Mouse (Mus musculus) liver, embryonic 11.5 days (tissue): ENCODE data around the gene Ccdc162. TPM values are rescaled to one million over a fixed set of nuclear protein-coding genes. Genes with fewer than 3 reads are reported as not detected.
"Not testable (repeated sequence)": the region's sequence is repeated elsewhere in the genome, so short reads cannot be mapped to it uniquely, and the experiment has no call there.

Experiments
- ATAC-seq: fragments of 200-750 bp; cut with Nextera tagmentation; replicated peaks from 2 replicates; pipeline ENCODE4 v1.8.0; 2017; ENCODE audit warnings: moderate number of reproducible peaks, mild to moderate bottlenecking, moderate TSS enrichment, moderate library complexity; ENCODE audit not compliant: low FRiP score
- DNase-seq: peaks from one replicate; pipeline ENCODE4 v3.0.0-alpha.2; 2017; ENCODE audit warnings: low spot score
- H3K27ac ChIP-seq: fragments of 300-500 bp; sonication (generic); 2 replicates; pipeline ENCODE4 v1.5.1; 2014; ENCODE audit warnings: mild to moderate bottlenecking, low read depth, low read length, control low read depth
- H3K27me3 ChIP-seq: fragments of 300-500 bp; sonication (generic); replicated peaks from 2 replicates; pipeline ENCODE4 v1.6.1; 2014; ENCODE audit warnings: low read length, mixed read lengths; ENCODE audit not compliant: control insufficient read depth, insufficient read depth
- H3K36me3 ChIP-seq: fragments of 300-500 bp; sonication (generic); 2 replicates; pipeline ENCODE4 v1.6.1; 2014; ENCODE audit warnings: mild to moderate bottlenecking, low read length, moderate library complexity, mixed read lengths; ENCODE audit not compliant: control insufficient read depth, insufficient read depth
- H3K4me1 ChIP-seq: fragments of 300-500 bp; sonication (generic); replicated peaks from 2 replicates; pipeline ENCODE4 v1.6.1; 2014; ENCODE audit warnings: low read length, mixed read lengths; ENCODE audit not compliant: control insufficient read depth, insufficient read depth
- H3K4me2 ChIP-seq: fragments of 300-500 bp; sonication (generic); 2 replicates; pipeline ENCODE4 v1.6.1; 2014; ENCODE audit warnings: mild to moderate bottlenecking, control low read depth, moderate library complexity
- H3K4me3 ChIP-seq: fragments of 300-500 bp; sonication (generic); 2 replicates; pipeline ENCODE4 v1.5.1; 2014; ENCODE audit warnings: low read depth, low read length, control low read depth
- H3K9ac ChIP-seq: fragments of 300-500 bp; sonication (generic); 2 replicates; pipeline ENCODE4 v1.6.1; 2014; ENCODE audit warnings: low read depth, low read length, control low read depth
- H3K9me3 ChIP-seq: fragments of 300-500 bp; sonication (generic); 2 replicates; pipeline ENCODE4 v1.6.1; 2016; ENCODE audit warnings: low read length, inconsistent platforms, mixed read lengths; ENCODE audit not compliant: control insufficient read depth
- WGBS: fragments of 180-500 bp; shearing (Covaris S2); extraction: QIAGEN DNeasy Blood & Tissue Kit; methylation state at CpG from one replicate; pipeline ENCODE4 v1.1.7; 2014; 5-methylcytosine and 5-hydroxymethylcytosine counted together
- polyA plus RNA-seq: library from polyadenylated mRNA; unstranded; fragments of >200 nt; fragmentation: Nextera tagmentation; extraction: Ambion mirVana; gene quantifications from 2 replicates; pipeline ENCODE4 v1.2.1, GENCODE M21; 2014

The Ccdc162 gene
- polyA plus RNA-seq, 1 experiment from 2014 or later = 0.43 TPM

- H3K27ac ChIP-seq = no peak overlapping the region
- DNase-seq (no peak), ATAC-seq (no peak)
- peaks cover 3% of the 10 kb centered on the region; the same call in 1 of the 2 replicates for H3K36me3 ChIP-seq
- peak overlapping the region; percentile 90 for H3K4me2 ChIP-seq
- H3K9me3 ChIP-seq = no peaks in the 10 kb centered on the region
- peak overlapping the region; percentile 92 for H3K4me3 ChIP-seq
- peaks cover 11% of the 10 kb centered on the region; the same call in 1 of the 2 replicates for H3K4me1 ChIP-seq
- peak overlapping the region; percentile 93 for H3K9ac ChIP-seq
- no peaks in the 10 kb centered on the region for H3K27me3 ChIP-seq
- WGBS = 5% methylated on average over 5 of the region's 5 CpGs
Observed at GRCm38 (mm10) chr10:41520410-41520673, 196.1 kb downstream of the Ccdc162 start.

GRCm38 (mm10) chr10:41519640-41520409 lies 196.6 kb downstream of the Ccdc162 start:
- peak overlapping the region; percentile 93 for H3K27ac ChIP-seq
- ATAC-seq (peak; percentile 51), DNase-seq (peak; percentile 77)
- H3K4me2 ChIP-seq = peak overlapping the region; percentile 90
- under 1% methylated on average over 64 of the region's 65 CpGs for WGBS
- H3K4me1 ChIP-seq = peaks cover 11% of the 10 kb centered on the region; the same call in 1 of the 2 replicates
- H3K4me3 ChIP-seq = peak overlapping the region; percentile 92
- no peaks in the 10 kb centered on the region for H3K27me3 ChIP-seq
- peaks cover 3% of the 10 kb centered on the region; the same call in 1 of the 2 replicates for H3K36me3 ChIP-seq
- H3K9ac ChIP-seq = peak overlapping the region; percentile 93
- no peaks in the 10 kb centered on the region for H3K9me3 ChIP-seq

DNA sequence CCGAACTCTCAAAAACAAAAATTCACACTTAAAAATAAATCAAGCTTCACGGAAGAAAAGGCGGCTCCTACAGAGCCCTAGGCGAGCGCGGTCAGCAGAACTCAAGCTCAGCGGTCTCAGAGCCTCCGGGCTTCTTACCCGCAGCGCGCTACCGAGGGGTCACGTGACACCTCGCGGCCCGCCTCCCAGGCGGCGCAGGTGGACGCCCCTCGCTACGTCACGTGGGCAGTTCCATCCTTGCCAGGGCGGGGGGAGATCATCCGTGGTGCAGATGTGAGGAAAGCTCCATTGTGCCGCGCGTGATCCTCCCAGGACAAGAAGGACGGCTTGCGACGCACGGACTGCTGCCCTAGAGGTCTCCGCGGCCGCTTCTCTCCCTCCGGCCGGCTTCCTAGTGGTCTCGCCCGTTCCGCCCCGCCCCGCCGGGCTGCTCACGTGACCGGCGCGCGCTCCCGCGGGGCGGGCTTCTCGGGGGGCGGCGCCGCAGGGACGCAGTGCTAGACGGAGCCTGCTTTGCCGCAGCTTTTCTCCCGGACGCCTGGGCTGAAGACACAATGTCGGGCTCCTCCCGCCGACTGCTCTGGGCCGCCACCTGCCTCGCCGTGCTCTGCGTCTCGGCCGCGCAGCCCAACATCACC lies 197.3 kb downstream of the Ccdc162 start, which contains the start of gene Cd164:
Gene Cd164 (plus strand): TSS at position 434 of the 638 bp plus-strand sequence.
- H3K27me3 ChIP-seq = no peaks in the 10 kb centered on the region
- peaks cover 3% of the 10 kb centered on the region; the same call in 1 of the 2 replicates for H3K36me3 ChIP-seq
- peak; percentile 89 for ATAC-seq
- no peaks in the 10 kb centered on the region for H3K9me3 ChIP-seq
- H3K9ac ChIP-seq = peak within 1 kb of the TSS; percentile 93
- H3K4me2 ChIP-seq = peak within 1 kb of the TSS; percentile 90
- under 1% methylated on average over 63 of the region's 69 CpGs for WGBS
- peaks cover 11% of the 10 kb centered on the region; the same call in 1 of the 2 replicates for H3K4me1 ChIP-seq
- peak; percentile 92 for DNase-seq
- H3K4me3 ChIP-seq = peak within 1 kb of the TSS; percentile 92
- H3K27ac ChIP-seq = peak within 1 kb of the TSS; percentile 93

DNA sequence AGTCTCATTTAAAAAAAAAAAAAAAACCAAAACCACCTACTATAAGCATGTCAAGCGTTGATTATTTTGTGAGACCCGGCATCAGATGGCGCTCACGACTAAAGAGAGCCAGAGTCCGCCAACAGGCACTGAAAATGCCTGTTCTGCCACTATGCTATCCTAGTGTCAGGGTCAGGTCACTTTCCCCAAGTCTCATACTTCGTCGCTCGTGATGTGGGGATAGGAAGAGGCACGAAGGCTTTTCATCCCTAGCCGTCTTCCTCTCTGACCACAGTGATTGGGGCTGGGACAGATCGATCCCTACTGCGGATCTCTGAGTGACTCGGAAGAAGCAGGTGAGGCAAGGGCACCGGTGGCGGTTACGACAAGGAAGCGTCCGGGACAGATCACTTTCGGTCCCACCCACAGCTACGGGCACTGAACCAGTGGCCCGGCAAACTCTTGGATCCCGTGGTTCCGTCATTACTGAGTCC lies 197.9 kb downstream of the Ccdc162 start:
- ATAC-seq (peak; percentile 76), DNase-seq (no peak)
- Histone ChIP-seq H3K27me3 (no peaks in the 10 kb centered on the region), H3K27ac (peak overlapping the region; percentile 93), H3K4me3 (peak overlapping the region; percentile 92), H3K9me3 (no peaks in the 10 kb centered on the region), H3K36me3 (peaks cover 2% of the 10 kb centered on the region; the same call in 1 of the 2 replicates), H3K4me2 (peak overlapping the region; percentile 90), H3K4me1 (peaks cover 11% of the 10 kb centered on the region; the same call in 1 of the 2 replicates), H3K9ac (peak overlapping the region; percentile 93)
- WGBS = under 1% methylated on average over 23 of the region's 23 CpGs

GRCm38 (mm10) chr10:41514921-41515320 lies 201.5 kb downstream of the Ccdc162 start:
- no peak overlapping the region for H3K4me3 ChIP-seq
- H3K9me3 ChIP-seq = no peaks in the 10 kb centered on the region
- H3K4me1 ChIP-seq = no peaks in the 10 kb centered on the region; the same call in 1 of the 2 replicates
- no peak overlapping the region for H3K27ac ChIP-seq
- ATAC-seq (no peak), DNase-seq (no peak)
- no peak overlapping the region for H3K4me2 ChIP-seq
- no peaks in the 10 kb centered on the region for H3K27me3 ChIP-seq
- no peak overlapping the region for H3K9ac ChIP-seq
- no peaks in the 10 kb centered on the region for H3K36me3 ChIP-seq

DNA sequence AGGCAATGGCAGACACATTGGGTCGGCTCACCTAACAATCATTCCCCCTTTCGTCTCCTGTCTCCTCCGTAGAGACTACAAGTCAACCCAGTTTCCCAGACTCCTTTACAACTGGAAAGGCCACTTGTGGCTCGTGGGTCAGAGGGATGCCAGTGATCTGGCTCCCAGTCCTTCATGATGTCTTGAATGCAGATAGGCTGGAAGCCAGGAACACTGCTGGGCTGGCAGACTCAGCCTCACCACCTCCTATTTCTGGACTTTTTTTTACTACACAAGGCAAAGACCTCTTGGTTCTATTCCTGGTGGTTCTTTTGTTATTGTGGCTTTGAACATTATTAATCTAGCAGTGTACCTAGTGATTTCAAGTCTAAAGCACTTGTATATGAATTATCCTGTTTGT lies 202.1 kb downstream of the Ccdc162 start:
- Histone ChIP-seq H3K9me3 (no peaks in the 10 kb centered on the region), H3K4me2 (no peak overlapping the region), H3K4me1 (no peaks in the 10 kb centered on the region; the same call in 1 of the 2 replicates), H3K27me3 (no peaks in the 10 kb centered on the region), H3K4me3 (no peak overlapping the region), H3K9ac (no peak overlapping the region), H3K36me3 (no peaks in the 10 kb centered on the region), H3K27ac (no peak overlapping the region)
- no peak for ATAC-seq
- WGBS = 75% methylated on average over 4 of the region's 4 CpGs
- DNase-seq = no peak

DNA sequence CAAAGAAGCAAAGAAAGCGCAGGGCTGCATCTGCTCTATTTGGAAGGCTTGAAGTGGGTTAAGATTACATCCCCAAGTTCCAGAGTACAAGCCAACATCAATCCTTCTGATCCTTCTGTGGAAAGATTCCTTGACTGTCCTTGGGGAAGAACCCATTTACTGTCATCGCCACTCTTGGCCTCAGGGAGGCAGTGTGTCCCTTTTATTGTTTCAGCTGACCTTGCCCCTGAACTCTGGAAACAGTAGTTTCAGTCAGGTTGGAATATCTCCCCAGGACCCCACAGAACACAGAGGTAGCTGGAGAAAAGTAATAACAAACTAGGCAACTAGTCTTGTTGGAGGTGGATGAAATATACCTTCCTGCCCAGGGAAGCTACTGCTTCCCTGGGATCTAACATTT lies 207.3 kb downstream of the Ccdc162 start:
- DNase-seq = no peak
- H3K9me3 ChIP-seq = no peaks in the 10 kb centered on the region
- H3K36me3 ChIP-seq = no peaks in the 10 kb centered on the region
- no peak for ATAC-seq
- no peak overlapping the region for H3K4me2 ChIP-seq
- no peak overlapping the region for H3K9ac ChIP-seq
- H3K4me1 ChIP-seq = no peaks in the 10 kb centered on the region
- H3K27ac ChIP-seq = no peak overlapping the region
- H3K4me3 ChIP-seq = no peak overlapping the region
- no peaks in the 10 kb centered on the region for H3K27me3 ChIP-seq
- WGBS = 33% methylated on average over 2 of the region's 2 CpGs

- WGBS = 3% methylated on average over 3 of the region's 3 CpGs
- ATAC-seq, H3K27me3 ChIP-seq, H3K4me2 ChIP-seq, H3K9me3 ChIP-seq, H3K36me3 ChIP-seq, H3K9ac ChIP-seq, H3K4me3 ChIP-seq, H3K4me1 ChIP-seq, H3K27ac ChIP-seq, DNase-seq: not testable (repeated sequence)
Observed at GRCm38 (mm10) chr10:41505446-41505845, 211.0 kb downstream of the Ccdc162 start.
